Mouse (Mus musculus): Measurements from ENCODE around the gene Ccnq. TPM values are rescaled to one million over a fixed set of nuclear protein-coding genes. Genes with fewer than 3 reads are reported as not detected.

The Ccnq gene
- total RNA-seq, 4 experiments from 2014 or later = 61.2 to 71.8 (median 64.7) TPM

Small RNAs within 50 kb of the gene (microRNA-seq; reads per million reads assigned to microRNA genes)
- gene Gm23840 = 0 reads per million in 2 experiments

Other genes with a start within 250 kb of the Ccnq start
- not detected for gene Sebox, start 248.3 kb downstream of the Ccnq start, total RNA-seq (2022)
- 10 to 100 TPM; 27.5 to 36.3 (median 34.5) TPM for gene Tmem199, start 239.6 kb downstream of the Ccnq start, total RNA-seq (2022)
- 100 to 1,000 TPM; 129 to 171 (median 150) TPM for gene Poldip2, start 239.5 kb downstream of the Ccnq start, total RNA-seq (2022)
- gene Tnfaip1, start 215.4 kb downstream of the Ccnq start, total RNA-seq (2022) = 10 to 100 TPM; 39.9 to 52.6 (median 47.0) TPM
- gene Ift20, start 215.4 kb downstream of the Ccnq start, total RNA-seq (2022) = 100 to 1,000 TPM; 103 to 135 (median 123) TPM
- 10 to 100 TPM; 46.3 to 65.0 (median 55.8) TPM for gene Tmem97, start 201.0 kb downstream of the Ccnq start, total RNA-seq (2022)
- 10 to 100 TPM; 45.2 to 62.8 (median 54.4) TPM for gene Nlk, start 54.4 kb downstream of the Ccnq start, total RNA-seq (2022)
- gene Lyrm9, start 74.9 kb upstream of the Ccnq start, total RNA-seq (2022) = 10 to 100 TPM; 40.6 to 46.6 (median 42.1) TPM
- 1 to 10 TPM in 2 of 4 experiments, under 1 TPM in 2; 0.52 to 6.0 (median 2.5) TPM for gene Nos2, start 169.1 kb upstream of the Ccnq start, total RNA-seq (2022)
- 10 to 100 TPM; 16.2 to 25.1 (median 20.1) TPM for gene Lgals9, start 233.2 kb upstream of the Ccnq start, total RNA-seq (2022)

All from adrenal gland, adult 8-10 months (tissue).